8 mouse cellular contexts compared by ENCODE assay signal in the genomic region with DNA sequence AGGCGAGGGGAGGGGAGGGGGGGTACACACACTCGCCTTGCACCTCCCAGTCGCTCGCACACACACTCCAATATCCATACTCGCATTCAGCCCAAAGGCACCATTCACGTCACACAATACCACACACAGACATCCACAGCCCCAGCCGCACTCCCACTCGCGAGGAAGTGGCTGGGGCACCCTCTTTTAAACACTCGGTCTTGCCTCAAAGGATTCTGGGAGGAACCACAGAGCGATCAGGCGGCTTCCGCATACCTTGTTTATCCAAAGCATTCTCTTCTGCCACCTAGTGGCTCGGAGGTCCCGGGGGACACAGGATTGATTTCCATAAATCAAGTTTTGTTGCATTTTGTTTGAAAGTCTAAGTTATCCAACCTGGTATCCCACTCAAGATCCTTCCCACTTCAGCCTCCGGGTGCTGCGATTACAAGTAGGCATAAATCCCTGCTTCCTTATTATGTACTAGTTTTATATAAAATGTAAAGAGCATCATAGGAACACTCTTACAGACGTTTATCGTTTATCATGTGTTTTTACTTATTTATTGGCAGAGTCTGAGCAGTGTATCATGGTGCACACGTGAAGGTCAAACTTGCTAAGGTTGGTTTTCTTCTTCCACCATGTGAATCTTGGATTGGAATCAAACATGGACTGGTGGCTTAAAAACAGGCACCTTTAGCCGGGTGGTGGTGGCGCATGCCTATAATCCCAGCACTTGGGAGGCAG. TPM values are rescaled to one million over a fixed set of nuclear protein-coding genes. Genes with fewer than 3 reads are reported as not detected.
DNase-seq lines count a peak whose midpoint lies in the region; ATAC-seq and TF ChIP-seq lines count a peak whose summit lies in the region.

No protein-coding gene starts in this region.

- H3K4me1 ChIP-seq in hindbrain, embryonic 10.5 days (replicated peaks): peaks cover 6% of the 10 kb centered on the region
- no peaks in the 10 kb centered on the region for H3K4me1 ChIP-seq in lung, postnatal 0 days (ENCODE audit: insufficient read depth, low read depth, low read length)

- H3K9me3 ChIP-seq in hindbrain, embryonic 10.5 days: no peaks in the 10 kb centered on the region
- H3K9me3 ChIP-seq in lung, postnatal 0 days (ENCODE audit: low read length): no peaks in the 10 kb centered on the region

- WGBS in hindbrain, embryonic 10.5 days: 18% methylated on average over 22 of the region's 22 CpGs
- 18% methylated on average over 21 of the region's 22 CpGs for WGBS in lung, postnatal 0 days

- TF ChIP-seq EP300 in lung, postnatal 0 days (IDR thresholded peaks at IDR 0.05): peak; percentile 89

- no peaks in the 10 kb centered on the region for H3K27me3 ChIP-seq in hindbrain, embryonic 10.5 days (ENCODE audit: insufficient read depth, poor library complexity, severe bottlenecking)
- H3K27me3 ChIP-seq in lung, postnatal 0 days (replicated peaks; ENCODE audit: insufficient read depth, low read length): no peaks in the 10 kb centered on the region

- ATAC-seq in lung, postnatal 0 days: peak; percentile 97

- H3K4me2 ChIP-seq in lung, postnatal 0 days (replicated peaks; ENCODE audit: low read depth, low read length): peak overlapping the region; percentile 88

- peaks cover 32% of the 10 kb centered on the region for H3K36me3 ChIP-seq in hindbrain, embryonic 10.5 days
- peaks cover 11% of the 10 kb centered on the region; the same call in 1 of the 2 replicates for H3K36me3 ChIP-seq in lung, postnatal 0 days (ENCODE audit: insufficient read depth, low read length)

- H3K27ac ChIP-seq in hindbrain, embryonic 10.5 days: peak overlapping the region; percentile 97
- H3K27ac ChIP-seq in lung, postnatal 0 days (ENCODE audit: low read length): peak overlapping the region; percentile 93

- peak overlapping the region; percentile 94 for H3K4me3 ChIP-seq in hindbrain, embryonic 10.5 days
- peak overlapping the region; percentile 82 for H3K4me3 ChIP-seq in lung, postnatal 0 days (ENCODE audit: low read depth, low read length)

- TF ChIP-seq CTCF in lung, postnatal 0 days (IDR thresholded peaks at IDR 0.05): peak; percentile 94

- peak overlapping the region; percentile 92 for H3K9ac ChIP-seq in lung, postnatal 0 days (replicated peaks; ENCODE audit: low read depth)

- DNase-seq in MEL-GATA-1-ER (ENCODE audit: extremely low read depth, low read depth): peak; percentile 97
- peak; percentile 90 for DNase-seq in cerebellum, adult 8-10 months
- peak; percentile 95 for DNase-seq in forelimb bud, embryonic 11.5 days (ENCODE audit: low read depth, low spot score)
- peak; percentile 90 for DNase-seq in hindbrain, embryonic 10.5 days (ENCODE audit: low spot score)
- peak; percentile 96 for DNase-seq in layer of hippocampus, adult 9-11 months
- peak; percentile 98 for DNase-seq in lung, postnatal 0 days (ENCODE audit: low spot score)
- peak; percentile 91 for DNase-seq in ovary, postnatal 14 days (ENCODE audit: low spot score)
- DNase-seq in thymus, postnatal 14 days: peak; percentile 96

RNA-seq across cellular contexts. Expression of a gene that starts 7.5 kb away (rescaled TPM):
- polyA plus RNA-seq in hindbrain, embryonic 10.5 days (2016; fragmentation: Nextera tagmentation; extraction: Ambion mirVana): 37.7 and 42.4 TPM in 2 replicates
- 41.8 and 42.7 TPM in 2 replicates for polyA plus RNA-seq in lung, postnatal 0 days (2015; fragmentation: Nextera tagmentation; extraction: Ambion mirVana)

RNA-seq across cellular contexts. Expression of a gene that starts 16.7 kb away (rescaled TPM):
- polyA plus RNA-seq in hindbrain, embryonic 10.5 days (2016; fragmentation: Nextera tagmentation; extraction: Ambion mirVana): 64.2 and 67.8 TPM in 2 replicates
- polyA plus RNA-seq in lung, postnatal 0 days (2015; fragmentation: Nextera tagmentation; extraction: Ambion mirVana): 41.0 and 45.9 TPM in 2 replicates

RNA-seq across cellular contexts. Expression of a gene that starts 18.4 kb away (rescaled TPM):
- polyA plus RNA-seq in hindbrain, embryonic 10.5 days (2016; fragmentation: Nextera tagmentation; extraction: Ambion mirVana): 1.4 and 2.3 TPM in 2 replicates
- 32.4 and 45.7 TPM in 2 replicates for polyA plus RNA-seq in lung, postnatal 0 days (2015; fragmentation: Nextera tagmentation; extraction: Ambion mirVana)

RNA-seq across cellular contexts. Expression of a gene that starts 20.8 kb away (rescaled TPM):
- 0.50 and 2.6 TPM in 2 replicates for polyA plus RNA-seq in hindbrain, embryonic 10.5 days (2016; fragmentation: Nextera tagmentation; extraction: Ambion mirVana)
- polyA plus RNA-seq in lung, postnatal 0 days (2015; fragmentation: Nextera tagmentation; extraction: Ambion mirVana): 6.4 and 7.9 TPM in 2 replicates

RNA-seq across cellular contexts. Expression of a gene that starts 36.3 kb away (rescaled TPM):
- 22.6 and 35.1 TPM in 2 replicates for polyA plus RNA-seq in hindbrain, embryonic 10.5 days (2016; fragmentation: Nextera tagmentation; extraction: Ambion mirVana)
- 7.8 and 8.2 TPM in 2 replicates for polyA plus RNA-seq in lung, postnatal 0 days (2015; fragmentation: Nextera tagmentation; extraction: Ambion mirVana)

Comparison
In these comparisons a context has a peak if more than half of its experiments do, and no peak if none do; other contexts are left out.
1. Peak in every context shown above with its lines: DNase-seq, ATAC-seq, H3K4me3 ChIP-seq and H3K27ac ChIP-seq.
2. RNA of a gene that starts 18.4 kb away (polyA plus RNA-seq): 32.4 to 45.7 TPM in lung, postnatal 0 days; 1.4 to 2.3 TPM in hindbrain, embryonic 10.5 days; every median in the first group is over 10 times any median in the second.